Mouse (Mus musculus) cerebellum, adult 2 months (tissue): ENCODE measurements around the gene Elmsan1.

Experiments used
- CTCF ChIP-seq: fragments of 200-500 bp; IDR thresholded peaks from 2 replicates; pipeline ENCODE4 v1.5.1; 2011; ENCODE audit warnings: low read depth, mild to moderate bottlenecking, control low read depth, low read length, moderate library complexity, borderline replicate concordance; ENCODE audit not compliant: insufficient read depth
- POLR2A ChIP-seq: fragments of 200-500 bp; IDR thresholded peaks from 2 replicates; pipeline ENCODE4 v1.6.1; 2011; ENCODE audit warnings: low read length, control low read depth, borderline replicate concordance; ENCODE audit not compliant: insufficient read depth

GRCm38 (mm10) chr12:84190151-84190820, 28.4 kb downstream of the Elmsan1 start:
- no peak for TF ChIP-seq POLR2A
- TF ChIP-seq CTCF: no peak
